Mouse (Mus musculus) MEL (cell line): Measurements from ENCODE around the gene Chrng. TPM values are rescaled to one million over a fixed set of nuclear protein-coding genes. Genes with fewer than 3 reads are reported as not detected.

ENCODE experiments used
- DNase-seq: peaks from one replicate; pipeline ENCODE4 v3.0.0; 2011; ENCODE audit warnings: low read depth, low spot score
- H3K27ac ChIP-seq: 2 replicates; pipeline ENCODE4 v1.5.1; 2012; ENCODE audit warnings: low read depth, mild to moderate bottlenecking, control low read depth, low read length, moderate library complexity; ENCODE audit not compliant: control insufficient read depth
- H3K27me3 ChIP-seq, 2 experiments: fragments of 150-350 bp in 1 of 2; sonication (generic) in 1 of 2; 2 replicates each; pipeline ENCODE4 v1.6.1; 2012; ENCODE audit warnings: low read length in 2 of 2, mild to moderate bottlenecking in 2 of 2, improper control_type of control experiment in 1 of 2, moderate library complexity in 1 of 2; ENCODE audit not compliant: insufficient read depth in 2 of 2, control insufficient read depth in 1 of 2
- H3K36me3 ChIP-seq, 2 experiments: 2 replicates each; pipeline ENCODE4 v1.6.1; 2012 to 2014; ENCODE audit warnings: low read length in 2 of 2, improper control_type of control experiment in 1 of 2, inconsistent platforms in 1 of 2, mild to moderate bottlenecking in 1 of 2; ENCODE audit not compliant: insufficient read depth in 2 of 2, control insufficient read depth in 1 of 2
- H3K4me1 ChIP-seq, 2 experiments: fragments of 150-350 bp in 1 of 2; sonication (generic) in 1 of 2; 2 replicates each; pipeline ENCODE4 v1.6.1; 2012; ENCODE audit warnings: low read length in 2 of 2, improper control_type of control experiment in 1 of 2, mild to moderate bottlenecking in 1 of 2; ENCODE audit not compliant: insufficient read depth in 2 of 2, control insufficient read depth in 1 of 2
- H3K4me3 ChIP-seq, 2 experiments: fragments of 150-350 bp in 1 of 2; sonication (generic) in 1 of 2; 2 replicates each; pipeline ENCODE4 v1.5.1; 2012; ENCODE audit warnings: low read depth in 2 of 2, low read length in 2 of 2, mild to moderate bottlenecking in 2 of 2, moderate library complexity in 2 of 2, control low read depth in 1 of 2, improper control_type of control experiment in 1 of 2; ENCODE audit not compliant: control insufficient read depth in 1 of 2, insufficient read depth in 1 of 2
- H3K79me2 ChIP-seq: 2 replicates; pipeline ENCODE4 v1.6.1; 2012; ENCODE audit warnings: mild to moderate bottlenecking, low read length, moderate library complexity; ENCODE audit not compliant: control insufficient read depth, poor library complexity, insufficient read depth
- H3K9ac ChIP-seq: 2 replicates; pipeline ENCODE4 v1.6.1; 2012; ENCODE audit warnings: low read depth, mild to moderate bottlenecking, control low read depth, low read length, moderate library complexity; ENCODE audit not compliant: control insufficient read depth, poor library complexity, severe bottlenecking
- H3K9me3 ChIP-seq: fragments of 150-350 bp; sonication (generic); replicated peaks from 2 replicates; pipeline ENCODE4 v1.6.1; 2012; ENCODE audit warnings: mild to moderate bottlenecking, low read length, improper control_type of control experiment, moderate library complexity; ENCODE audit not compliant: insufficient read depth
- CHD1 ChIP-seq: IDR thresholded peaks from 2 replicates; pipeline ENCODE4 v1.6.1; 2012; ENCODE audit warnings: low read depth, mild to moderate bottlenecking, inconsistent platforms, low read length, improper control_type of control experiment
- CHD2 ChIP-seq: IDR thresholded peaks from 2 replicates; pipeline ENCODE4 v1.6.1; 2011; ENCODE audit warnings: low read length, improper control_type of control experiment
- E2F4 ChIP-seq: IDR thresholded peaks from 2 replicates; pipeline ENCODE4 v1.6.1; 2011; ENCODE audit warnings: low read depth, low read length, improper control_type of control experiment, borderline replicate concordance
- ELF1 ChIP-seq: IDR thresholded peaks from 2 replicates; pipeline ENCODE4 v1.6.1; 2014; ENCODE audit warnings: low read depth, mild to moderate bottlenecking, inconsistent platforms, low read length, improper control_type of control experiment, moderate library complexity
- EP300 ChIP-seq, 2 experiments: IDR thresholded peaks; 2 replicates each; pipeline ENCODE4 v1.6.1; 2011; ENCODE audit warnings: improper control_type of control experiment in 2 of 2, low read length in 2 of 2, low read depth in 1 of 2, mild to moderate bottlenecking in 1 of 2
- ETS1 ChIP-seq: IDR thresholded peaks from 2 replicates; pipeline ENCODE4 v1.6.1; 2012; ENCODE audit warnings: low read depth, mild to moderate bottlenecking, inconsistent platforms, low read length, improper control_type of control experiment, moderate library complexity
- GABPA ChIP-seq: IDR thresholded peaks from 2 replicates; pipeline ENCODE4 v1.6.1; 2012; ENCODE audit warnings: low read depth, mild to moderate bottlenecking, inconsistent platforms, low read length, improper control_type of control experiment, moderate library complexity
- GATA1 ChIP-seq: IDR thresholded peaks from 2 replicates; pipeline ENCODE4 v1.6.1; 2011; ENCODE audit warnings: low read depth, low read length, improper control_type of control experiment
- HCFC1 ChIP-seq: IDR thresholded peaks from 2 replicates; pipeline ENCODE4 v1.6.1; 2012; ENCODE audit warnings: low read depth, mild to moderate bottlenecking, inconsistent platforms, low read length, improper control_type of control experiment, moderate library complexity
- MAFK ChIP-seq: IDR thresholded peaks from 2 replicates; pipeline ENCODE4 v1.6.1; 2011; ENCODE audit warnings: low read depth, mild to moderate bottlenecking, low read length, improper control_type of control experiment, borderline replicate concordance
- MAZ ChIP-seq: IDR thresholded peaks from 2 replicates; pipeline ENCODE4 v1.6.1; 2012; ENCODE audit warnings: low read depth, mild to moderate bottlenecking, inconsistent platforms, low read length, improper control_type of control experiment
- MEF2A ChIP-seq: IDR thresholded peaks from 2 replicates; pipeline ENCODE4 v1.6.1; 2014; ENCODE audit warnings: low read depth, mild to moderate bottlenecking, inconsistent platforms, low read length, improper control_type of control experiment; ENCODE audit not compliant: poor library complexity, insufficient replicate concordance, severe bottlenecking; ENCODE audit errors: extremely low read depth
- MYB ChIP-seq: IDR thresholded peaks from 2 replicates; pipeline ENCODE4 v1.6.1; 2011; ENCODE audit warnings: mild to moderate bottlenecking, low read depth, low read length, improper control_type of control experiment
- MYC ChIP-seq: IDR thresholded peaks from 2 replicates; pipeline ENCODE4 v1.6.1; 2011; ENCODE audit warnings: low read depth, mild to moderate bottlenecking, low read length, improper control_type of control experiment, moderate library complexity
- NRF1 ChIP-seq: IDR thresholded peaks from 2 replicates; pipeline ENCODE4 v1.6.1; 2014; ENCODE audit warnings: low read depth, mild to moderate bottlenecking, inconsistent platforms, low read length, improper control_type of control experiment, moderate library complexity; ENCODE audit not compliant: poor library complexity, insufficient read depth, severe bottlenecking
- POLR2A ChIP-seq, 2 experiments: IDR thresholded peaks; 2 replicates each; pipeline ENCODE4 v1.6.1; 2011 to 2012; ENCODE audit warnings: low read length in 2 of 2, mild to moderate bottlenecking in 2 of 2, control low read depth in 1 of 2, improper control_type of control experiment in 1 of 2, low read depth in 1 of 2, moderate library complexity in 1 of 2; ENCODE audit not compliant: control insufficient read depth in 1 of 2, insufficient read depth in 1 of 2, poor library complexity in 1 of 2
- POLR2AphosphoS2 ChIP-seq: IDR thresholded peaks from 2 replicates; pipeline ENCODE4 v1.6.1; 2011; ENCODE audit warnings: low read length, improper control_type of control experiment
- RAD21 ChIP-seq: IDR thresholded peaks from 2 replicates; pipeline ENCODE4 v1.6.1; 2011; ENCODE audit warnings: mild to moderate bottlenecking, low read depth, low read length, improper control_type of control experiment
- SIN3A ChIP-seq: IDR thresholded peaks from 2 replicates; pipeline ENCODE4 v1.6.1; 2012; ENCODE audit warnings: low read length, improper control_type of control experiment, inconsistent platforms
- TAL1 ChIP-seq: IDR thresholded peaks from 2 replicates; pipeline ENCODE4 v1.6.1; 2012; ENCODE audit warnings: mild to moderate bottlenecking, inconsistent platforms, low read length, moderate library complexity, mixed read lengths
- TBP ChIP-seq: IDR thresholded peaks from 2 replicates; pipeline ENCODE4 v1.8.0; 2011; ENCODE audit warnings: low read depth, low read length, improper control_type of control experiment
- TCF12 ChIP-seq: IDR thresholded peaks from 2 replicates; pipeline ENCODE4 v1.6.1; 2014; ENCODE audit warnings: low read depth, mild to moderate bottlenecking, inconsistent platforms, low read length, improper control_type of control experiment, moderate library complexity
- USF1 ChIP-seq: IDR thresholded peaks from 2 replicates; pipeline ENCODE4 v1.6.1; 2014; ENCODE audit warnings: low read depth, mild to moderate bottlenecking, inconsistent platforms, low read length, improper control_type of control experiment, moderate library complexity
- USF2 ChIP-seq, 2 experiments: IDR thresholded peaks; 2 replicates each; pipeline ENCODE4 v1.6.1; 2011 to 2012; ENCODE audit warnings: improper control_type of control experiment in 2 of 2, low read length in 2 of 2, borderline replicate concordance in 1 of 2, inconsistent platforms in 1 of 2, low read depth in 1 of 2, mild to moderate bottlenecking in 1 of 2; ENCODE audit not compliant: insufficient read depth in 1 of 2
- ZKSCAN1 ChIP-seq: IDR thresholded peaks from 2 replicates; pipeline ENCODE4 v1.6.1; 2012; ENCODE audit warnings: low read depth, mild to moderate bottlenecking, inconsistent platforms, low read length, improper control_type of control experiment, moderate library complexity
- ZNF384 ChIP-seq: IDR thresholded peaks from 2 replicates; pipeline ENCODE4 v1.6.1; 2012; ENCODE audit warnings: low read depth, mild to moderate bottlenecking, inconsistent platforms, low read length, improper control_type of control experiment
- polyA plus RNA-seq, 2 experiments: library from polyadenylated mRNA; stranded (reverse) in 1 of 2; unstranded in 1 of 2; fragments of >175 nt in 1 of 2; fragments of >200 nt in 1 of 2; gene quantifications; 2 replicates each; pipeline versions ENCODE4 v1.2.1 to v1.2.4; 2012; ENCODE audit warnings: low replicate concordance in 2 of 2, low read depth in 1 of 2; ENCODE audit not compliant: insufficient read length in 2 of 2, insufficient read depth in 1 of 2, missing spikeins in 1 of 2
- total RNA-seq: library from RNA; depleted of rRNA; stranded (reverse); fragments of 300-350 nt; gene quantifications from 2 replicates; pipeline ENCODE4 v1.2.3, GENCODE M21; 2012

The Chrng gene
- total and polyA plus RNA-seq, 3 experiments, result not detected

DNA sequence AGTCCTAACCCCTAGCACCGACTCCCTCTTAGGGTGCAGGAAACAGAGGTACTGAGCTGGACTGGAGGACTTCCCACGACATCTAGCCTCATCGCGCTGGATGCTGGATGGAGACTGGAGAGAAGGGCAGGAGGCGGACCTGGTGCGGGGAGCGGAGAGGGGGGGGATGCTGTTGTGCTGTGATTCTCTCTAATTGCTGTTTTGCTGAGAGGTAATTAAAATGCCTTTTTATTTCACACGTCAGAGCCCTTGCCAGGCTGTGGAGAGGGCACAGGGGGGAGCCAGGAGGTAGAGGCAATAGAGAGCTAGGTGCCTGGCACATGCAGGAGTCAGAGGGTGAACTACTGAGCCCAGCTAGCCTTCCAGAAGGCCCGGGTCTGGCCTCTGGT lies 39.7 kb upstream of the Chrng start:
- Histone ChIP-seq H3K4me3 (no peak overlapping the region), H3K36me3 (no peaks in the 10 kb centered on the region), H3K4me1 (no peaks in the 10 kb centered on the region), H3K9me3 (no peaks in the 10 kb centered on the region), H3K27me3 (peaks cover 2 to 4% of the 10 kb centered on the region in 2 experiments; a peak in 2 of 4 replicates), H3K27ac (no peak overlapping the region), H3K9ac (no peak overlapping the region), H3K79me2 (no peaks in the 10 kb centered on the region)
- no peak for DNase-seq
- TF ChIP-seq NRF1 (no peak), TAL1 (no peak), MAZ (no peak), ETS1 (no peak), CHD2 (no peak), EP300 (IDR thresholded peaks at IDR 0.05; ENCODE audit: low read depth in 1 of 2, low read length in 2 of 2) (no peak), TCF12 (no peak), TBP (no peak)

DNA sequence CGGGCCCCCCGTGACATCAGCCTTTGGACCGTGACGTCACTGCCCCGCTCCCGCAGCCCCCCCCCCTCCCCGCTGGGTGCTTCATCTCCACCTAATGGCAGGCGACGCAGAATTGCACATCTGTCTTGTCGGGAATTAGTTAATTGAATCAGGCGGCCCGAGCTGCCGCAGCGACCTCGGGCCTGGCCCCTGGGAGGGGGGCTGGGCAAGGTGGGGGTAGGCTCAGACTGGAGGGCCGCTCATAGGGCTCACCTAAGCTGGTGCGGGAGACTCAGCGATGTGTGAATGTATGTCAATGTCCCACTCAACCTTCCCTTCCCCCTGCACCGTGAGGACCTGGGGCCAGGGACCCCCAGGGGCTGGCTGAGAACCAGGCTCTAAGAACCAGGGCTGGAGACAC lies 34.0 kb upstream of the Chrng start:
- Histone ChIP-seq H3K4me3 (no peak overlapping the region), H3K27me3 (peaks cover 2 to 4% of the 10 kb centered on the region in 2 experiments; a peak in 2 of 4 replicates), H3K4me1 (peaks cover 0 to 1% of the 10 kb centered on the region in 2 experiments; a peak in 1 of 4 replicates), H3K79me2 (no peaks in the 10 kb centered on the region), H3K27ac (no peak overlapping the region), H3K9ac (no peak overlapping the region), H3K9me3 (no peaks in the 10 kb centered on the region), H3K36me3 (peaks cover 0 to 1% of the 10 kb centered on the region in 2 experiments; a peak in 1 of 4 replicates)
- TF ChIP-seq CHD1 (no peak), ZKSCAN1 (no peak), MAZ (no peak), GABPA (no peak), HCFC1 (no peak), RAD21 (no peak), TBP (no peak), SIN3A (no peak)
- no peak for DNase-seq

- no peaks in the 10 kb centered on the region for H3K9me3 ChIP-seq
- no peak overlapping the region for H3K4me3 ChIP-seq
- peaks cover 2% of the 10 kb centered on the region in 2 experiments; a peak in 2 of 4 replicates for H3K27me3 ChIP-seq
- no peak for TF ChIP-seq TAL1
- TF ChIP-seq E2F4, result no peak
- TF ChIP-seq RAD21, result no peak
- TF ChIP-seq SIN3A, result no peak
- no peak for TF ChIP-seq USF2 (IDR thresholded peaks at IDR 0.05; ENCODE audit: borderline replicate concordance in 1 of 2, insufficient read depth in 1 of 2, low read depth in 1 of 2, low read length in 2 of 2)
- no peak for TF ChIP-seq ELF1
- no peak for TF ChIP-seq USF1
- no peak for TF ChIP-seq EP300 (IDR thresholded peaks at IDR 0.05; ENCODE audit: low read depth in 1 of 2, low read length in 2 of 2)
- no peak for TF ChIP-seq POLR2AphosphoS2
- TF ChIP-seq MYB, result no peak
- no peak for TF ChIP-seq GATA1
- TF ChIP-seq POLR2A (IDR thresholded peaks at IDR 0.05; ENCODE audit: control insufficient read depth in 1 of 2, insufficient read depth in 1 of 2, low read depth in 1 of 2, low read length in 2 of 2, poor library complexity in 1 of 2), result no peak
- no peak for TF ChIP-seq NRF1
- TF ChIP-seq MYC, result no peak
- no peak for TF ChIP-seq ZNF384
- no peak for TF ChIP-seq MEF2A
- no peak for TF ChIP-seq MAFK
- no peak for TF ChIP-seq CHD1
- H3K79me2 ChIP-seq, result no peaks in the 10 kb centered on the region
- no peak for DNase-seq
- no peak overlapping the region for H3K9ac ChIP-seq
- no peak overlapping the region for H3K27ac ChIP-seq
- peaks cover 0 to 4% of the 10 kb centered on the region in 2 experiments; a peak in 1 of 4 replicates for H3K4me1 ChIP-seq
- peaks cover 0 to 5% of the 10 kb centered on the region in 2 experiments; a peak in 2 of 4 replicates for H3K36me3 ChIP-seq
Observed at GRCm38 (mm10) chr1:87171312-87171711, 33.1 kb upstream of the Chrng start.
